Mouse (Mus musculus) lung, postnatal 0 days (tissue): ENCODE data around the gene Vim. TPM values are rescaled to one million over a fixed set of nuclear protein-coding genes. Genes with fewer than 3 reads are reported as not detected.
"Not testable (repeated sequence)": the region's sequence is repeated elsewhere in the genome, so short reads cannot be mapped to it uniquely, and the experiment has no call there.

Source experiments
- ATAC-seq: fragments of 200-750 bp; cut with Nextera tagmentation; 2 replicates; pipeline ENCODE4 v1.8.0; 2017; ENCODE audit warnings: moderate library complexity
- DNase-seq: peaks from one replicate; pipeline ENCODE4 v3.0.0-alpha.2; 2016; ENCODE audit warnings: low spot score
- H3K27ac ChIP-seq: fragments of 300-500 bp; sonication (generic); 2 replicates; pipeline ENCODE4 v1.5.1; 2014; ENCODE audit warnings: antibody characterized with exemption, mild to moderate bottlenecking, low read length, mixed read lengths
- H3K27me3 ChIP-seq: fragments of 300-500 bp; sonication (generic); replicated peaks from 2 replicates; pipeline ENCODE4 v1.6.1; 2014; ENCODE audit warnings: low read length, mixed read lengths; ENCODE audit not compliant: insufficient read depth
- H3K36me3 ChIP-seq: fragments of 300-500 bp; sonication (generic); 2 replicates; pipeline ENCODE4 v1.6.1; 2014; ENCODE audit warnings: low read length, mixed read lengths; ENCODE audit not compliant: insufficient read depth
- H3K4me1 ChIP-seq: fragments of 300-500 bp; sonication (generic); 2 replicates; pipeline ENCODE4 v1.6.1; 2014; ENCODE audit warnings: antibody characterized with exemption, low read depth, low read length, mixed read lengths; ENCODE audit not compliant: insufficient read depth
- H3K4me2 ChIP-seq: fragments of 300-500 bp; sonication (generic); replicated peaks from 2 replicates; pipeline ENCODE4 v1.6.1; 2014; ENCODE audit warnings: low read depth, mild to moderate bottlenecking, low read length, moderate library complexity, mixed read lengths
- H3K4me3 ChIP-seq: fragments of 300-500 bp; sonication (generic); 2 replicates; pipeline ENCODE4 v1.5.1; 2014; ENCODE audit warnings: low read depth, low read length
- H3K9ac ChIP-seq: fragments of 300-500 bp; sonication (generic); replicated peaks from 2 replicates; pipeline ENCODE4 v1.6.1; 2014; ENCODE audit warnings: low read depth, mild to moderate bottlenecking
- H3K9me3 ChIP-seq: fragments of 300-500 bp; sonication (generic); 2 replicates; pipeline ENCODE4 v1.6.1; 2016; ENCODE audit warnings: low read length, mixed read lengths
- CTCF ChIP-seq: IDR thresholded peaks from 2 replicates; pipeline ENCODE4 v1.5.1; 2016; ENCODE audit warnings: antibody characterized with exemption, mild to moderate bottlenecking
- EP300 ChIP-seq: IDR thresholded peaks from 2 replicates; pipeline ENCODE4 v1.6.1; 2016; ENCODE audit warnings: antibody characterized with exemption, mild to moderate bottlenecking, control low read depth
- WGBS: fragments of 180-500 bp; shearing (Covaris S2); extraction: QIAGEN DNeasy Blood & Tissue Kit; methylation state at CpG from one replicate; pipeline ENCODE4 v1.1.7; 2014; 5-methylcytosine and 5-hydroxymethylcytosine counted together
- polyA plus RNA-seq: library from polyadenylated mRNA; unstranded; fragments of >200 nt; fragmentation: Nextera tagmentation; extraction: Ambion mirVana; gene quantifications from 2 replicates; pipeline ENCODE4 v1.2.1, GENCODE M21; 2015

Gene Vim
- polyA plus RNA-seq, 1 experiment from 2014 or later = 1,145 TPM

- H3K27ac ChIP-seq = no peak overlapping the region
- H3K4me1 ChIP-seq = no peaks in the 10 kb centered on the region; the same call in 1 of the 2 replicates
- 62% methylated on average over 8 of the region's 8 CpGs for WGBS
- DNase-seq = no peak
- no peaks in the 10 kb centered on the region for H3K9me3 ChIP-seq
- ATAC-seq = no peak
- no peak overlapping the region for H3K4me2 ChIP-seq
- no peak overlapping the region for H3K9ac ChIP-seq
- no peaks in the 10 kb centered on the region for H3K27me3 ChIP-seq
- no peak overlapping the region for H3K4me3 ChIP-seq
- no peak for TF ChIP-seq CTCF
- peaks cover 14% of the 10 kb centered on the region; the same call in 1 of the 2 replicates for H3K36me3 ChIP-seq
Measured at GRCm38 (mm10) chr2:13579315-13579714, 5.6 kb downstream of the Vim start.

GRCm38 (mm10) chr2:13579991-13580390 lies 6.3 kb downstream of the Vim start:
- TF ChIP-seq EP300 (no peak), CTCF (peak; percentile 64)
- no peak for ATAC-seq
- peaks cover 14% of the 10 kb centered on the region; the same call in 1 of the 2 replicates for H3K36me3 ChIP-seq
- H3K4me2 ChIP-seq = no peak overlapping the region
- H3K9ac ChIP-seq = no peak overlapping the region
- WGBS = 58% methylated on average over 11 of the region's 11 CpGs
- no peaks in the 10 kb centered on the region for H3K27me3 ChIP-seq
- no peaks in the 10 kb centered on the region for H3K9me3 ChIP-seq
- H3K27ac ChIP-seq = no peak overlapping the region
- no peaks in the 10 kb centered on the region; the same call in 1 of the 2 replicates for H3K4me1 ChIP-seq
- H3K4me3 ChIP-seq = no peak overlapping the region
- no peak for DNase-seq

GRCm38 (mm10) chr2:13582184-13582583 lies 8.5 kb downstream of the Vim start:
- Histone ChIP-seq H3K27me3 (no peaks in the 10 kb centered on the region), H3K4me3 (no peak overlapping the region), H3K27ac (no peak overlapping the region), H3K36me3 (peaks cover 11% of the 10 kb centered on the region; the same call in 1 of the 2 replicates), H3K4me1 (no peaks in the 10 kb centered on the region), H3K9me3 (no peaks in the 10 kb centered on the region), H3K9ac (no peak overlapping the region), H3K4me2 (no peak overlapping the region)
- TF ChIP-seq EP300 (no peak), CTCF (no peak)
- ATAC-seq (no peak), DNase-seq (no peak)
- WGBS = 82% methylated on average over 3 of the region's 3 CpGs

- peaks cover 11% of the 10 kb centered on the region; the same call in 1 of the 2 replicates for H3K36me3 ChIP-seq
- H3K27ac ChIP-seq, H3K4me3 ChIP-seq, H3K4me2 ChIP-seq, H3K9ac ChIP-seq, H3K4me1 ChIP-seq, H3K27me3 ChIP-seq, DNase-seq, ATAC-seq, H3K9me3 ChIP-seq: not testable (repeated sequence)
Measured at GRCm38 (mm10) chr2:13583746-13584145, 10.0 kb downstream of the Vim start.

GRCm38 (mm10) chr2:13593328-13593727 lies 19.6 kb downstream of the Vim start:
- Histone ChIP-seq H3K4me2 (no peak overlapping the region), H3K27ac (no peak overlapping the region), H3K36me3 (no peaks in the 10 kb centered on the region), H3K27me3 (no peaks in the 10 kb centered on the region), H3K4me1 (0 out of 2 replicates have a peak, but pooled peaks cover 4% of the 10 kb centered on the region), H3K9ac (no peak overlapping the region), H3K9me3 (no peaks in the 10 kb centered on the region), H3K4me3 (no peak overlapping the region)
- DNase-seq (peak; percentile 38), ATAC-seq (peak; percentile 26)
- TF ChIP-seq CTCF = no peak
- peak; percentile 66 for TF ChIP-seq EP300
- WGBS = 47% methylated on average over 4 of the region's 4 CpGs

GRCm38 (mm10) chr2:13596965-13597656 lies 23.4 kb downstream of the Vim start:
- no peaks in the 10 kb centered on the region for H3K9me3 ChIP-seq
- ATAC-seq (no peak), DNase-seq (peak; percentile 72)
- TF ChIP-seq EP300 = no peak
- TF ChIP-seq CTCF = peak; percentile 76
- 0 out of 2 replicates have a peak, but pooled peaks cover 4% of the 10 kb centered on the region for H3K4me1 ChIP-seq
- no peak overlapping the region for H3K27ac ChIP-seq
- no peak overlapping the region for H3K9ac ChIP-seq
- H3K4me2 ChIP-seq = no peak overlapping the region
- no peaks in the 10 kb centered on the region for H3K27me3 ChIP-seq
- H3K4me3 ChIP-seq = no peak overlapping the region
- WGBS = 84% methylated on average over 1 of the region's 1 CpGs
- H3K36me3 ChIP-seq = no peaks in the 10 kb centered on the region
